Comparison of ENCODE assay signal across 9 mouse cellular contexts in genomic region chr17:79069019-79069418, GRCm38 (mm10). TPM values are rescaled to one million over a fixed set of nuclear protein-coding genes. Genes with fewer than 3 reads are reported as not detected.
DNase-seq lines count a peak whose midpoint lies in the region; ATAC-seq and TF ChIP-seq lines count a peak whose summit lies in the region.
"Had no signal": no experiment of that assay in that cellular context is flagged by ENCODE, and none has a peak within 500 bp of the region (broad histone marks: within the 10 kb centered on the region; RNA-seq: fewer than 3 reads in every experiment).

No protein-coding gene starts in this region.

- peak; percentile 88 for DNase-seq in embryonic facial prominence, embryonic 14.5 days (ENCODE audit: low spot score)
- no peak for DNase-seq in layer of hippocampus, adult 9-10 months (ENCODE audit: low spot score)
- no peak for DNase-seq in kidney, postnatal 10 days
- DNase-seq: kidney, adult 9 months had no signal

- WGBS in midbrain, embryonic 12.5 days, result 59% methylated on average over 4 of the region's 4 CpGs
- 37% methylated on average over 4 of the region's 4 CpGs for WGBS in midbrain, embryonic 13.5 days
- 30% methylated on average over 4 of the region's 4 CpGs for WGBS in embryonic facial prominence, embryonic 14.5 days
- WGBS in intestine, postnatal 0 days, result 35% methylated on average over 4 of the region's 4 CpGs
- 41% methylated on average over 4 of the region's 4 CpGs for WGBS in stomach, embryonic 15.5 days

- ATAC-seq in midbrain, embryonic 12.5 days (ENCODE audit: low FRiP score, low read depth), result peak; percentile 34; the same call in 1 of the 2 replicates
- ATAC-seq in midbrain, embryonic 13.5 days, result no peak
- peak; percentile 88 for ATAC-seq in embryonic facial prominence, embryonic 14.5 days (ENCODE audit: low read depth)
- no peak for ATAC-seq in intestine, postnatal 0 days
- peak; percentile 47; the same call in 1 of the 2 replicates for ATAC-seq in stomach, embryonic 15.5 days (ENCODE audit: insufficient read depth, low FRiP score, low read depth)

- peak; percentile 28 for TF ChIP-seq CTCF in intestine, postnatal 0 days (IDR thresholded peaks at IDR 0.05; ENCODE audit: low read depth)

- H3K9ac ChIP-seq in midbrain, embryonic 12.5 days (replicated peaks), result no peak overlapping the region
- H3K9ac ChIP-seq in midbrain, embryonic 13.5 days (replicated peaks), result no peak overlapping the region
- H3K9ac ChIP-seq in embryonic facial prominence, embryonic 14.5 days (ENCODE audit: low read depth, low read length), result no peak overlapping the region
- no peak overlapping the region for H3K9ac ChIP-seq in intestine, postnatal 0 days (ENCODE audit: low read depth, low read length)
- no peak overlapping the region for H3K9ac ChIP-seq in stomach, embryonic 15.5 days

- H3K9me3 ChIP-seq in midbrain, embryonic 12.5 days, result no peaks in the 10 kb centered on the region
- H3K9me3 ChIP-seq in midbrain, embryonic 13.5 days, result no peaks in the 10 kb centered on the region
- H3K9me3 ChIP-seq in embryonic facial prominence, embryonic 14.5 days (ENCODE audit: control insufficient read depth, low read length), result no peaks in the 10 kb centered on the region
- no peaks in the 10 kb centered on the region for H3K9me3 ChIP-seq in intestine, postnatal 0 days (ENCODE audit: control insufficient read depth)
- no peaks in the 10 kb centered on the region for H3K9me3 ChIP-seq in stomach, embryonic 15.5 days

- H3K27ac ChIP-seq in midbrain, embryonic 12.5 days (replicated peaks), result no peak overlapping the region
- no peak overlapping the region for H3K27ac ChIP-seq in midbrain, embryonic 13.5 days
- peak overlapping the region; percentile 73 for H3K27ac ChIP-seq in embryonic facial prominence, embryonic 14.5 days (replicated peaks; ENCODE audit: low read depth, low read length)
- no peak overlapping the region for H3K27ac ChIP-seq in intestine, postnatal 0 days (ENCODE audit: low read depth, low read length)
- peak overlapping the region; percentile 75 for H3K27ac ChIP-seq in stomach, embryonic 15.5 days

- no peaks in the 10 kb centered on the region for H3K27me3 ChIP-seq in midbrain, embryonic 12.5 days
- H3K27me3 ChIP-seq in midbrain, embryonic 13.5 days, result no peaks in the 10 kb centered on the region
- no peaks in the 10 kb centered on the region for H3K27me3 ChIP-seq in embryonic facial prominence, embryonic 14.5 days (replicated peaks; ENCODE audit: control insufficient read depth, insufficient read depth, low read length)
- H3K27me3 ChIP-seq in intestine, postnatal 0 days (replicated peaks; ENCODE audit: control insufficient read depth, insufficient read depth, low read length), result no peaks in the 10 kb centered on the region
- H3K27me3 ChIP-seq in stomach, embryonic 15.5 days (replicated peaks), result no peaks in the 10 kb centered on the region

- H3K4me3 ChIP-seq in midbrain, embryonic 12.5 days, result no peak overlapping the region
- no peak overlapping the region for H3K4me3 ChIP-seq in midbrain, embryonic 13.5 days (replicated peaks)
- no peak overlapping the region for H3K4me3 ChIP-seq in embryonic facial prominence, embryonic 14.5 days (ENCODE audit: low read depth, low read length)
- H3K4me3 ChIP-seq in intestine, postnatal 0 days (ENCODE audit: low read depth, low read length), result no peak overlapping the region
- no peak overlapping the region for H3K4me3 ChIP-seq in stomach, embryonic 15.5 days (replicated peaks)
- H3K4me3 ChIP-seq: myocyte had no signal

- H3K4me1 ChIP-seq in midbrain, embryonic 12.5 days, result no peaks in the 10 kb centered on the region
- H3K4me1 ChIP-seq in midbrain, embryonic 13.5 days (replicated peaks), result no peaks in the 10 kb centered on the region
- H3K4me1 ChIP-seq in embryonic facial prominence, embryonic 14.5 days (ENCODE audit: control insufficient read depth, insufficient read depth, low read length), result peaks cover 8% of the 10 kb centered on the region; the same call in 1 of the 2 replicates
- no peaks in the 10 kb centered on the region for H3K4me1 ChIP-seq in intestine, postnatal 0 days (replicated peaks; ENCODE audit: control insufficient read depth, insufficient read depth, low read length)
- 0 out of 2 replicates have a peak, but pooled peaks cover 6% of the 10 kb centered on the region for H3K4me1 ChIP-seq in stomach, embryonic 15.5 days

- H3K36me3 ChIP-seq in midbrain, embryonic 12.5 days, result no peaks in the 10 kb centered on the region
- no peaks in the 10 kb centered on the region for H3K36me3 ChIP-seq in midbrain, embryonic 13.5 days
- no peaks in the 10 kb centered on the region for H3K36me3 ChIP-seq in embryonic facial prominence, embryonic 14.5 days (ENCODE audit: control insufficient read depth, insufficient read depth, low read length)
- no peaks in the 10 kb centered on the region for H3K36me3 ChIP-seq in intestine, postnatal 0 days (ENCODE audit: control insufficient read depth, insufficient read depth)
- H3K36me3 ChIP-seq in stomach, embryonic 15.5 days, result no peaks in the 10 kb centered on the region

- H3K4me2 ChIP-seq in midbrain, embryonic 12.5 days (replicated peaks), result no peak overlapping the region
- H3K4me2 ChIP-seq in midbrain, embryonic 13.5 days (replicated peaks), result no peak overlapping the region
- peak overlapping the region; percentile 26 for H3K4me2 ChIP-seq in embryonic facial prominence, embryonic 14.5 days (ENCODE audit: low read depth, low read length)
- no peak overlapping the region for H3K4me2 ChIP-seq in intestine, postnatal 0 days (replicated peaks; ENCODE audit: low read depth)
- no peak overlapping the region for H3K4me2 ChIP-seq in stomach, embryonic 15.5 days

RNA-seq across cellular contexts. Expression of gene Qpct, which starts 17.3 kb away (rescaled TPM):
- polyA plus RNA-seq in midbrain, embryonic 12.5 days (2016; fragmentation: Nextera tagmentation; extraction: Ambion mirVana), result 7.9 and 9.8 TPM in 2 replicates
- polyA plus RNA-seq in midbrain, embryonic 13.5 days (2015; fragmentation: Nextera tagmentation; extraction: Ambion mirVana), result 11.7 and 12.6 TPM in 2 replicates
- 14.0 and 18.1 TPM in 2 replicates for polyA plus RNA-seq in embryonic facial prominence, embryonic 14.5 days (2014; fragmentation: Nextera tagmentation; extraction: Ambion mirVana)
- 23.9 and 24.8 TPM in 2 replicates for polyA plus RNA-seq in intestine, postnatal 0 days (2015; fragmentation: Nextera tagmentation; extraction: Ambion mirVana)
- 13.9 and 14.6 TPM in 2 replicates for polyA plus RNA-seq in stomach, embryonic 15.5 days (2015; fragmentation: Nextera tagmentation; extraction: Ambion mirVana)

RNA-seq across cellular contexts. Expression of gene Prkd3, which starts 48.4 kb away (rescaled TPM):
- 43.0 and 43.1 TPM in 2 replicates for polyA plus RNA-seq in midbrain, embryonic 12.5 days (2016; fragmentation: Nextera tagmentation; extraction: Ambion mirVana)
- polyA plus RNA-seq in midbrain, embryonic 13.5 days (2015; fragmentation: Nextera tagmentation; extraction: Ambion mirVana), result 20.8 and 21.0 TPM in 2 replicates
- 42.3 and 49.2 TPM in 2 replicates for polyA plus RNA-seq in embryonic facial prominence, embryonic 14.5 days (2014; fragmentation: Nextera tagmentation; extraction: Ambion mirVana)
- polyA plus RNA-seq in intestine, postnatal 0 days (2015; fragmentation: Nextera tagmentation; extraction: Ambion mirVana), result 9.9 and 11.1 TPM in 2 replicates
- polyA plus RNA-seq in stomach, embryonic 15.5 days (2015; fragmentation: Nextera tagmentation; extraction: Ambion mirVana), result 32.6 and 34.5 TPM in 2 replicates

Comparison
In these comparisons a context has a peak if more than half of its experiments do, and no peak if none do; other contexts are left out.
1. ATAC-seq: peak in midbrain, embryonic 12.5 days (single experiment), embryonic facial prominence, embryonic 14.5 days (single experiment) and stomach, embryonic 15.5 days (single experiment); none in midbrain, embryonic 13.5 days (single experiment) and intestine, postnatal 0 days (single experiment).
2. H3K27ac ChIP-seq: peak in embryonic facial prominence, embryonic 14.5 days (single experiment) and stomach, embryonic 15.5 days (single experiment); none in midbrain, embryonic 12.5 days (single experiment), midbrain, embryonic 13.5 days (single experiment) and intestine, postnatal 0 days (single experiment).